Mouse (Mus musculus) limb, embryonic 11.5 days (tissue): Measurements from ENCODE around the gene Serinc1. TPM values are rescaled to one million over a fixed set of nuclear protein-coding genes. Genes with fewer than 3 reads are reported as not detected.
"Not testable (repeated sequence)": the region's sequence is repeated elsewhere in the genome, so short reads cannot be mapped to it uniquely, and the experiment has no call there.

ENCODE experiments used
- ATAC-seq: fragments of 200-750 bp; cut with Nextera tagmentation; 2 replicates; pipeline ENCODE4 v1.8.0; 2017; ENCODE audit warnings: low read depth; ENCODE audit not compliant: insufficient number of reproducible peaks, low FRiP score, low TSS enrichment
- DNase-seq: peaks from one replicate; pipeline ENCODE4 v3.0.0-alpha.2; 2015; ENCODE audit warnings: low spot score
- H3K27ac ChIP-seq: fragments of 300-500 bp; sonication (generic); replicated peaks from 2 replicates; pipeline ENCODE4 v1.5.1; 2014; ENCODE audit warnings: low read depth, mild to moderate bottlenecking, low read length
- H3K27me3 ChIP-seq: fragments of 300-500 bp; sonication (generic); 2 replicates; pipeline ENCODE4 v1.6.1; 2014; ENCODE audit warnings: mild to moderate bottlenecking, low read length, mixed read lengths; ENCODE audit not compliant: control insufficient read depth, insufficient read depth
- H3K36me3 ChIP-seq: fragments of 300-500 bp; sonication (generic); 2 replicates; pipeline ENCODE4 v1.6.1; 2014; ENCODE audit warnings: mild to moderate bottlenecking, low read length, moderate library complexity, mixed read lengths; ENCODE audit not compliant: control insufficient read depth, insufficient read depth
- H3K4me1 ChIP-seq: fragments of 300-500 bp; sonication (generic); 2 replicates; pipeline ENCODE4 v1.6.1; 2014; ENCODE audit warnings: low read length, mixed read lengths; ENCODE audit not compliant: control insufficient read depth, insufficient read depth
- H3K4me2 ChIP-seq: fragments of 300-500 bp; sonication (generic); 2 replicates; pipeline ENCODE4 v1.6.1; 2014; ENCODE audit warnings: low read depth, mild to moderate bottlenecking, moderate library complexity; ENCODE audit not compliant: severe bottlenecking
- H3K4me3 ChIP-seq: fragments of 300-500 bp; sonication (generic); 2 replicates; pipeline ENCODE4 v1.5.1; 2014; ENCODE audit warnings: low read depth, low read length
- H3K9ac ChIP-seq: fragments of 300-500 bp; sonication (generic); 2 replicates; pipeline ENCODE4 v1.6.1; 2014; ENCODE audit warnings: mild to moderate bottlenecking, low read length
- H3K9me3 ChIP-seq: fragments of 300-500 bp; sonication (generic); 2 replicates; pipeline ENCODE4 v1.6.1; 2016; ENCODE audit warnings: low read length; ENCODE audit not compliant: control insufficient read depth
- WGBS: fragments of 180-500 bp; shearing (Covaris S2); extraction: QIAGEN DNeasy Blood & Tissue Kit; methylation state at CpG from one replicate; pipeline ENCODE4 v1.1.7; 2014; 5-methylcytosine and 5-hydroxymethylcytosine counted together
- polyA plus RNA-seq: library from polyadenylated mRNA; unstranded; fragments of >200 nt; fragmentation: Nextera tagmentation; extraction: Ambion mirVana; gene quantifications from 2 replicates; pipeline ENCODE4 v1.2.1, GENCODE M21; 2014

Gene Serinc1
- polyA plus RNA-seq, 1 experiment from 2014 or later: 152 TPM

DNA sequence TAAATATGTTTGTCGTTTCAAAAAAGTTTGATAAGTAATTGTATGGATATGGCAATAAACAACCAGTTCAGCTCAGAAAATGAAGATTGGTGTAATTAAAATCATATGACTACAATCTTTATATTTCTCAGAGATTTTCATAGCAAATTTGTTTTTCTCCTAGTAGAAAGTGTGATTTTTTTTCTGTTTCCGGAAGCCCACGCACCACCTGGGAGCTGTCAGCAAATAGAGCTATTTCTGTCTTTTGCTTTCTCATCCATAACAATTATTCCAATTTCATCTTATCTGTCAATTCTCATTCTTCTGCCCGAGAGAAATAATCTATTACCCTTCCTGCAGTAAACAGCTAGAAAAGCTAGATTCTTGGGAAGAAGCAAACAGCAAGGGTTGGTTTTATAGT lies 17.3 kb upstream of the Serinc1 start:
- H3K9me3 ChIP-seq: no peaks in the 10 kb centered on the region
- no peak for ATAC-seq
- WGBS: 87% methylated on average over 4 of the region's 4 CpGs

DNA sequence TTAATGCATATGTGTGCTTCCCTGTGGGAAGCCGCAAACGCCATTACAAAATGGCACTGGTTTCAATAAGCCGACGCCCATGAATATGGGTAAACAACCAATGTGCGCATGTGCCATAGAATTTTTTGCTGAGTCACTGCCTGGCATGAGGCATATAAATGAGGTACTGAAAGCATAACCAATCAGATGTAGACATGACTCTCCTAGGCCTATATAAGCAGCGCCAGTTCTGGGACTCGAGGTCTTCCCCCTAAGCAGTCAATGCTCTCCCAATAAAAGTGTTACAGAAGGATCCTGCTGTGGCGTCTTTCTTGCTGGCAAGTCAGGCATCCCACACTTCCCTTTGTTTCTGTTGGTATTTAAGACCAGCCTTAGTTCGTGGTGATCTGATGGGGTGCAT lies 11.6 kb upstream of the Serinc1 start:
- not testable (repeated sequence) for H3K4me2 ChIP-seq, ATAC-seq, H3K9me3 ChIP-seq, DNase-seq, H3K4me1 ChIP-seq, H3K9ac ChIP-seq, H3K4me3 ChIP-seq, H3K27me3 ChIP-seq, H3K36me3 ChIP-seq, H3K27ac ChIP-seq
- WGBS: 84% methylated on average over 9 of the region's 9 CpGs

More for the DNA sequence above, 17.3 kb upstream of the Serinc1 start:
- H3K4me1 ChIP-seq: no peaks in the 10 kb centered on the region
- H3K4me2 ChIP-seq: no peak overlapping the region
- DNase-seq: no peak
- no peaks in the 10 kb centered on the region for H3K27me3 ChIP-seq
- no peak overlapping the region for H3K27ac ChIP-seq
- no peak overlapping the region for H3K9ac ChIP-seq
- H3K4me3 ChIP-seq: no peak overlapping the region
- no peaks in the 10 kb centered on the region for H3K36me3 ChIP-seq

DNA sequence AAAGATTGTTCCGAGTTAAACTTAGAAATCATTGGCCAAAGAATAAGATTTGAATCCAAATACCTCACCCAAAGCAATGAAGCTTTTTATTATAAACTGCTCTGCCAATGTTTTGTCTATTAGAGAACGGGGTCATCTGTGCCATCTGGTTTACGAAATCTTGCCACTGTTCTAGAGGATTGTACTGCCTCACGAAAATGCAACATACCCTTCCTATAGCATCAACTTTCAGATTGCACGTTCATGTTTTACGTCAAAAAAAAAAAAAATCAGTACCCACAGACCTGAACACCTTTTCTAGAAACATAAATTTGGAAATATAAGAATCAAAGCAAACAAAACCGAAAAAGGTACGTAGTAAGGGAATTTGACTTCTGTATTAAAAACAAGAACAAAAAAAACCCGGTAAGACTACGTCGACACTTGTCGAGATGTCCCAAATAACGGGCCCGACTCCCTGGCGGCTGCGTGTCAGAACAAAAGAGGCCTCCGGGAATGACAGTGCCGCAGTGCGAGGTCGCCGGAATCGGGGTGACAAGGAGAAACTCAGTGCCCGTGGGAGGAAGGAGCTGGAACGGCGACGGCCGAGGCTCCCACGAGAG lies 613 bp downstream of the Serinc1 start:
- ATAC-seq: no peak
- no peak for DNase-seq
- WGBS: 3% methylated on average over 28 of the region's 28 CpGs
- Histone ChIP-seq H3K4me2 (peak overlapping the region; percentile 52), H3K9ac (peak overlapping the region; percentile 95), H3K4me1 (no peaks in the 10 kb centered on the region), H3K27me3 (no peaks in the 10 kb centered on the region), H3K36me3 (peaks cover 3% of the 10 kb centered on the region; the same call in 1 of the 2 replicates), H3K4me3 (peak overlapping the region; percentile 94), H3K9me3 (no peaks in the 10 kb centered on the region), H3K27ac (peak overlapping the region; percentile 89)

DNA sequence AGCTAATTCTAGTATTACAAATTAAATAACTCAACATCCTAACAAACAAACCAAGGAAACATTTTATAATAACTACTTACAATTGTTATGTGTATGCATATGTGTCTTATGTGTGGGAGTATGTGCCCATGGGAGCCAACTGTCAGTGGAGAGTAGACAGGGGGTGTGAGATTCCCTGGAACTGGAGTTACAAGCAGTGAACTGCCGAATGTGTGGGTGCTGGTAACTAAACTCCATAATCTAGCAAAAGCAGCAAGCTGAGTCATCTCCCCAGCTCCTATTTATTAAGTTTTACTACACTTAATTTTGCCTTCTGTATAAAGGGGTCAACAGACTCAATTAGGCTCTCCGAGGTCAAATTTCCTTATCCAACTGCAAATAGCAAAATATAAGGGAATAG lies 1.3 kb downstream of the Serinc1 start:
- H3K9ac ChIP-seq: no peak overlapping the region
- WGBS: 69% methylated on average over 2 of the region's 2 CpGs
- ATAC-seq: no peak
- H3K4me2 ChIP-seq: peak overlapping the region; percentile 52
- H3K27ac ChIP-seq: no peak overlapping the region
- H3K4me1 ChIP-seq: no peaks in the 10 kb centered on the region
- peaks cover 3% of the 10 kb centered on the region; the same call in 1 of the 2 replicates for H3K36me3 ChIP-seq
- H3K27me3 ChIP-seq: no peaks in the 10 kb centered on the region
- no peaks in the 10 kb centered on the region for H3K9me3 ChIP-seq
- peak overlapping the region; percentile 94 for H3K4me3 ChIP-seq
- DNase-seq: no peak

DNA sequence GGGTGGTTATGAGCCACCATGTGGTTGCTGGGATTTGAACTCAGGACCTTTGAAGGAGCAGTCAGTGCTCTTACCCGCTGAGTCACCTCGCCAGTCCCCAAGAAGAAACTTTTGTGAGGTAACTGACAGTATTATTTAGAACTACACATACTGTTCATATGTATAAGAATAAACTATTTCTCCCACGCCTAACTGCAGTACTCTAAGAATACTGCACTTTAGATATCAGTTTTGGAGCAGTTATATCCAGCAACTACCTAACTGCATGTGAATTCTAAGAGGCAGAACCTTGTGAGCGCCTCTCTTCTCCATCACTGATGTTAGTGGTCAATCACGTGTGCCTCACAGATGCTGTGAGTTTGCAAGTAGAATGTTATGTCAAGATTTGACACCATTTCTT lies 5.9 kb downstream of the Serinc1 start:
- no peak for ATAC-seq
- H3K9ac ChIP-seq: no peak overlapping the region
- no peak overlapping the region for H3K27ac ChIP-seq
- WGBS: 94% methylated on average over 5 of the region's 5 CpGs
- H3K36me3 ChIP-seq: peaks cover 8% of the 10 kb centered on the region; the same call in 1 of the 2 replicates
- DNase-seq: no peak
- H3K4me3 ChIP-seq: no peak overlapping the region
- no peaks in the 10 kb centered on the region for H3K4me1 ChIP-seq
- no peaks in the 10 kb centered on the region for H3K9me3 ChIP-seq
- H3K27me3 ChIP-seq: no peaks in the 10 kb centered on the region
- H3K4me2 ChIP-seq: no peak overlapping the region

DNA sequence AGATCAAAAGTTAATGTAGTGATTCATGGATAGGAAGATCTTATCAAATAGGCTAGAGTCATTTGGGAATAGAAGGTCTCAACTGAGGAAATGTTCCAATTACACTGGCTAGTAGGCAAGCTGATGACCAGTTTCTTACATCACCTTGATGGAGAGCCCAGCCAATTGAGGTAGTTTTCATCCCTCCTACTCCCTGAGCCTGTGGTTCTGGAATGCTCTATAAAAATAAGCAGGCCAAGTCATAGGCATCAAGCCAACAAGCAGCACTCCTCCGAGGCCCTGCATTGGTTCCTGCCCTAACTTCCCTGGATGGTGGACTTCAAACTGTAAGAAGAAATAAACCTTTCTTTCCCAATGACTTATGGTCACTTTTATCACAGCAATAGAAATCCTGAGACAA lies 17.1 kb downstream of the Serinc1 start:
- Histone ChIP-seq H3K36me3 (peaks cover 16% of the 10 kb centered on the region; the same call in 1 of the 2 replicates), H3K27ac (no peak overlapping the region), H3K4me3 (no peak overlapping the region), H3K9me3 (no peaks in the 10 kb centered on the region), H3K4me1 (no peaks in the 10 kb centered on the region), H3K4me2 (no peak overlapping the region), H3K9ac (no peak overlapping the region), H3K27me3 (no peaks in the 10 kb centered on the region)
- WGBS: 85% methylated on average over 1 of the region's 1 CpGs
- no peak for DNase-seq
- no peak for ATAC-seq

DNA sequence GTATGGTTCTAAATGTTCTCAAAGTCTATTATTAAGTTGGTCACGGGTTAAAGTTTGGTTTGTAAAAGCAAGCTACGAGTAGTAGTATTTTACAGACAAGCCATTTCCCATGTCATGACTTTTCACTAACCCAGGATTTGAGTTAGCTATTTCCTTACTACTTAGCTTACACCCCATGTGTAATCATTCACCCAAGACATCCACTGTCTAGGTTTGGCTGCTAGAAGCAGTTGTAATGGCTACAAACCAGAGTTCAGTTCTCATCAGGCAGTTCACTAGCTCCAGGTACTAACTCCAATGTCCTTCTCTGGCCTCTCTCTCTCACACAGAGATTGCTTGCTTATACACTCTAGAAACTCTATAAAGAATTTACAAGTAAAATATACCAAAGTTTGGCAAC lies 17.7 kb downstream of the Serinc1 start:
- Histone ChIP-seq H3K9ac (no peak overlapping the region), H3K27ac (no peak overlapping the region), H3K4me2 (no peak overlapping the region), H3K36me3 (peaks cover 16% of the 10 kb centered on the region; the same call in 1 of the 2 replicates), H3K27me3 (no peaks in the 10 kb centered on the region), H3K4me1 (no peaks in the 10 kb centered on the region), H3K4me3 (no peak overlapping the region), H3K9me3 (no peaks in the 10 kb centered on the region)
- ATAC-seq (no peak), DNase-seq (no peak)
- 93% methylated on average over 2 of the region's 2 CpGs for WGBS

DNA sequence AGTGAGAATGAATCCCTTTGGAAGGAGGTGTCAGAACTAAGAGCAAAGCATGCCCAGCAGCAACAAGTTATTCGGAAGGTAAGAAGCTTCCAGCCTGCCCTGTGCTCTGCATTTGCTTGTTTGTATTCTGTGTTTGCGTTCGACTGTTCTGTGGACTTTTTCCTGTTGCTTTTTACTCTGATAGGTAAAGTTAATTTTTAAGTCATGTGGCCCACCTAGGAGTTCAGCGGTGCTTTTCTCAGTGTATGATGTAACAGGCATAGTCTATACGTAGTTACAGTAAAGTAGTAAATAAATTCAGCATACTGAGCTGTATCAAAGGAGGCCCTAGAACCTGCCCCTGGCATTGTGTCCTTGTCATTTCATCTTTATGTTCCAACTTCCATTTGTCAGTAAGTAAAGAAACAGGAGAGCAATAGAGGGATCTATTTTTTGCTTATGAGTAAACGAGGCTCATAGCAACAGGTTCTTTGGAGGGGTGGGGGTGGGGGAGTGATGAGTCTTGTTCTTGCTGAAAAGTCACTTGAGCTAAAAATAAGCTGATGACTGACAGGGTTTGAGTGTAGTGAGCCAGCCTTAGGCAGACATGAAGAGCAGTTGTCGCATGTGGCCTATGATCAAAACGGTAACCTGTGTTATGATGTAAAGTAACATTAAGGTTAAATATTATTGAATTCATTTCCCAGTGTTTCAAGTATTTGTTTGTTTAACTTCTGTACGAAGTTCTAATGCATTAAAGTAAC lies 32.7 kb downstream of the Serinc1 start:
- Histone ChIP-seq H3K4me3 (no peak overlapping the region), H3K36me3 (no peaks in the 10 kb centered on the region; the same call in 1 of the 2 replicates), H3K4me2 (no peak overlapping the region), H3K4me1 (no peaks in the 10 kb centered on the region), H3K27ac (no peak overlapping the region), H3K9me3 (no peaks in the 10 kb centered on the region), H3K27me3 (no peaks in the 10 kb centered on the region), H3K9ac (no peak overlapping the region)
- WGBS: 88% methylated on average over 9 of the region's 9 CpGs
- DNase-seq (no peak), ATAC-seq (no peak)
